23 mouse cellular contexts compared by ENCODE assay signal in genomic region chr14:99886503-99886902, GRCm38 (mm10).
"Had no signal": no experiment of that assay in that cellular context is flagged by ENCODE, and none has a peak within 500 bp of the region (broad histone marks: within the 10 kb centered on the region; RNA-seq: fewer than 3 reads in every experiment).

No protein-coding gene starts in this region.

- H3K9ac ChIP-seq: forebrain, postnatal 0 days; heart, embryonic 12.5 days; hindbrain, embryonic 12.5 days; hindbrain, embryonic 14.5 days; kidney, embryonic 15.5 days; limb, embryonic 13.5 days; limb, embryonic 15.5 days had no signal

- H3K36me3 ChIP-seq: heart, embryonic 10.5 days; heart, embryonic 12.5 days; hindbrain, embryonic 12.5 days; kidney, embryonic 15.5 days had no signal

- H3K4me2 ChIP-seq: heart, embryonic 12.5 days; hindbrain, embryonic 12.5 days; hindbrain, embryonic 14.5 days; kidney, embryonic 15.5 days; limb, embryonic 13.5 days; limb, embryonic 15.5 days had no signal

- H3K27me3 ChIP-seq: heart, embryonic 12.5 days; hindbrain, embryonic 12.5 days; kidney, embryonic 15.5 days; limb, embryonic 13.5 days; limb, embryonic 15.5 days had no signal

- H3K4me3 ChIP-seq: heart, embryonic 10.5 days; heart, embryonic 12.5 days; hindbrain, embryonic 12.5 days; kidney, embryonic 15.5 days; limb, embryonic 13.5 days; limb, embryonic 15.5 days had no signal

- H3K27ac ChIP-seq: heart, embryonic 10.5 days; hindbrain, embryonic 12.5 days; hindbrain, embryonic 14.5 days; kidney, embryonic 15.5 days; kidney, postnatal 0 days; limb, embryonic 13.5 days; limb, embryonic 15.5 days had no signal

- DNase-seq: forebrain, postnatal 0 days; gastrocnemius, postnatal 14 days; gastrocnemius, postnatal 36 days; heart, adult 18-20 months; heart, postnatal 10 days; kidney, adult 11 months; kidney, adult 2 months; kidney, adult 9 months; kidney, postnatal 14 days; kidney, postnatal 36 days; layer of hippocampus, adult 9-11 months; layer of hippocampus, postnatal 36 days; left cerebral cortex, postnatal 4 days had no signal

- ATAC-seq: forebrain, postnatal 0 days; hindbrain, embryonic 16.5 days; intestine, embryonic 16.5 days had no signal

- H3K9me3 ChIP-seq: heart, embryonic 10.5 days; heart, embryonic 12.5 days; hindbrain, embryonic 12.5 days; kidney, embryonic 15.5 days; limb, embryonic 13.5 days; limb, embryonic 15.5 days had no signal

- H3K4me1 ChIP-seq: heart, embryonic 10.5 days; heart, embryonic 12.5 days; hindbrain, embryonic 12.5 days; kidney, embryonic 15.5 days; limb, embryonic 13.5 days; limb, embryonic 15.5 days had no signal
